Mouse (Mus musculus) T-helper 17 cell (primary cell): ENCODE data around the gene Mmp15.

Source experiments
- in situ Hi-C, 2 experiments: fragments of 300-600 bp; cut with MboI, MseI; formaldehyde crosslinking; loops; 1 replicate in 1 of 2; 2 replicates in 1 of 2; pipeline ENCODE4 v1.15.1; 2025; ENCODE audit warnings: high pct_unique_total_duplicates in 2 of 2

Gene Mmp15

DNA sequence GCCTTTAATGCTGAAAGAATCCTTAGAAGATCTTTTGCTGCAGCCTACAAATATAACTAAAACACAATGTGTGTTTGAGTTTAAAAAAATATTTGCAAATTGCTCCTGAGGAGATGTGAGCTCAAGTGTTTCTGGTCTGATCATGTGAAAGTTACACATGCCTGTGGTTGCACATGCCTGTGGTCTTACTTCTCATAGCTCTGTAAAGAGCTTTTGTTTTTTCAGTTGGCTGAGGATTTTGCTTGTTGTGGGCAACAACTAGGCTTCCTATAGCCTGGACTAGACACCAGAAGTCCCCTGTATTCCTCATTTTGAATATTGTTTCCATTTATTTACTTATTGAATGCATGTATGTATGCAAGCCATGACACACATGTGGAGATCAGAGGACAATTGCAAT is 15.7 kb upstream of the Mmp15 start:
- in situ Hi-C loops, result no loop called here

DNA sequence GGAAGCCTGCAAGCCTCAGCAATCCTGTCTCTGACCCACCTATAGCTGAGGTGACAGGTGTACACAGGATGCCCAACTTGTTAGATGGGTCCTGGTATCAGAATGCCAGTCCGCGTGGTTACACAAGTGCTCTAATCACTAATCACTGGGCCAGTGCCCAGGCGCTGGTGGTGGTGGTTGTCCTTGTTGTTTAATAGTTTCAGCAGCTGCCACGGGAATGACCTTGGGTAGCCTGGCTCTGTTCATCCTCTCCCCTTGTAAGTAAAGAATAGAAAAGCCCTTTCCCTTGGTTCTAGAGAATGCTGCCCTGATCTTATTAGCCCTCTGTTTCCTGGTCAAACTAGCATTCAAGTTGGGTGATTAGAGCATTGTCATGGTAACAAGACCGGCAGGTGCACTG is 10.3 kb upstream of the Mmp15 start:
- in situ Hi-C loops, result no loop called here

DNA sequence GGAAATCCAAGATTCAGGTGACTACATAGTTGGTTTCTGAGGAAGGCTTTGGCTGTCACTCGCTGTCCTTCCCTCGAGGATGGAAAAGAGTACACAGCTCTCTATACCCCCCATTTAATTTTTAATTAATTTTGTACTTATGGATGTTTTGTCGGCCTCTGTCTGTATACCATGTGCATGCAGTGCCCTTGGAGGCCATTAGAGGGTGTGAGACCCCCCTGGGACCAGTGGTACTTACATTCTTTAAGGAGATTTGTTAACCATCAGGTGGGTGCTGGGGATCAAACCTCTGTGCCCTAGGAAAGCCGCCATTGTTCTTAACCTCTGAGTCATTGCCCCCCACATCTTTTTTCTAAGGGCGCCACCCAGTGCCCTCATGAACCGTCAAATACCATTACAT is 7.4 kb upstream of the Mmp15 start:
- in situ Hi-C loops, result no loop called here

- in situ Hi-C loops, result no loop called here
Observed at GRCm38 (mm10) chr8:95346643-95347545, 5.2 kb upstream of the Mmp15 start.

- in situ Hi-C loops, result no loop called here
Observed at GRCm38 (mm10) chr8:95348356-95348755, 3.7 kb upstream of the Mmp15 start.

DNA sequence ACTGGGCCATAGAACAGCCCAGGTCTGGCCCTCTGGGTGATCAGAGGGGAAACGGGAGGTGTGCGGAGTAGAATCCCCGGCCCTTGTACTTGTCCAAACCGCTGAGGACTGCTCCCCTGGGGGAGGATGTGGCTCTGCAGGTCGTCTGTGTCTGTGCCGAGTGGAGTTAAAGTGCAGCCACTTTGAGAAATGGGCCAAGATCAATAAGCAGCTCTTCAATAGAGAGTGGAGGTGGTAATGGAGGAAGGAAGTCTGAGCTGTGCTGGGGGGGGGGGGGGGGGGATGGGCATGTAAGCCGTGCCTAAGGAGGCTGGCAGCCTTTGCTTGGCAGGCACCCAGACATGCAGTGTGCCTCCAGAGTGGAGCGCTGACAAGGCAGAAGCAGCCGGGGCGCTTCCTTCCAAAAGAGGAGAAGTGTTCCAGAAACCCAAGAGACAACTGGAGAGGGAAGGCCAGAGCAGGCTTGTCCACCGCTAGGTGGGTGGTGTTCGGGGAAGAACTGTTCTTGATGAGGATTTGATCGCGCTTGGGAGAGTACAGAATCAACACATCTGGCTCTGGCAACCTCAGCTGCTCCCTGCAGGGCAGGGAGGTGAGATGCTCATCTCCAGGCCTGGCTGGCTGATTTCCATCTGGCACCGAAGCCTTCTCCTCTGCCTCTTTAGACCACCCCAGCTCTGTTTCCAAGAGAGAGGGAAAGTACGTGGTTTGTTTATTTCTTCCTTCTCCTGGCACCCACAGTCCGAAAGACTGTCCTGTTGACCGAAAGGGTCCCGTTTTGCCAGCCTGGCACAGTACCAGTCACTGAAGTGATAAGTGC is 3.0 kb upstream of the Mmp15 start:
- in situ Hi-C loops, result no loop called here

DNA sequence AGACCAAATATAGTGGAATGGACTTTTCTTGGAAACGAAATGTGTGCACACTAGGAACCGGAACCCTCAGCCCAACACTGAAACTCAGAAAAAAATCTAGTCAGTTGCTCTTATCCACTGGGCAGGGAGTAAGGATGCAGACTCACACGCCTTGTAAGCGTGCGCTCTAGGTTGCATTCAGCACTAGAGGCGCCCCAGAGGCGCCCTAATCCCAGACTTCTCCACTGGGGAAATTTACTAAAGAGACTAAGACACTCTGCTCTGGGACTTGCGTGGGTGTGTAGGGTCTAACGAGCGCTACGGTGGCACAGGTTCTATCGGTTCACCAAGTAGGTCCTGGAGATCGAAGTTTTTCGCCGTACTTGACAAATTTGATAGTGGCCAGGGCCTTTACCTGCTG is 607 bp upstream of the Mmp15 start:
- in situ Hi-C loops, result loop anchor here in 1 of 2 experiments (5.0 kb wide), 1 partner anchor 71 kb away; no protein-coding TSS in a partner anchor

- in situ Hi-C loops, result loop anchor here in 1 of 2 experiments (5.0 kb wide), 1 partner anchor 69 kb away; no protein-coding TSS in a partner anchor
Observed at GRCm38 (mm10) chr8:95352871-95353866, 1.1 kb downstream of the Mmp15 start.

DNA sequence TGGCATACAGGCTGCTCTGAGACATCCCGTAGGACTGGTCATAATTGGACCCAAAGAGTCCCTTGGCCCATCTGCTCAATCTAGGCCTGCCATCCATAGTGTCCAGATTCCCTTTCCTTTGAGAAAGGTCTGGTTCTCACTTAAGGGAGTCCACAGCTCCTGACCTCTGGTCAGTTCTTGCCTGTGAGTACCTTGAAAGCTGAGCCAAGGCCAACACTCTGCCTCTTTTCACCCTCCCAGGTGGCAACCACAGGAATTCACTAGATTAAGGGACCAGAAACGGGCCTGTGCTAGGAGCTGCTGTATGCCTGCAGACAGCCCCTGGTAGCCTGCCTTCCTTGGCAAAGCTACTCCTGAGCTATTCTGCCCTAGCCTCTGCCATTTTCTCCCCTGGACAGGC is 2.5 kb downstream of the Mmp15 start:
- in situ Hi-C loops, result loop anchor here in 1 of 2 experiments (5.0 kb wide), 1 partner anchor 68 kb away; no protein-coding TSS in a partner anchor

- in situ Hi-C loops, result no loop called here
Observed at GRCm38 (mm10) chr8:95358550-95359411, 6.7 kb downstream of the Mmp15 start.

- in situ Hi-C loops, result no loop called here
Observed at GRCm38 (mm10) chr8:95360181-95361015, 8.3 kb downstream of the Mmp15 start.

DNA sequence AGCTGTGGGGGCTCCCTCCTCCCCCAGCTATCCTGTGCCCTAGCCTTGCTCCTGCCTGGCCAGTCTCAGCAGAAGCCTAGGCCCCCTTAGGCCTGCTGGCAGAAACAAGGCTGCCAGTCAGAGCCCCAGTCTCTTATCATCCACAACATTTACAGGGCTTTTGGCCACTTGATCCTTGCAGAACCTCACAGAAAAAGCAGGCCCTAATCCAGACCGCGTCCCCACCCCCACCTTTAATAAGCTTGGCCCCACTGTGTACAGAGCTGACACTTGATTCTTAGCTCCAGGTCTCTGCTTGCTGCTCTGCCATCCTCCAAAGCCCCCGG is 8.9 kb downstream of the Mmp15 start:
- in situ Hi-C loops, result no loop called here

- in situ Hi-C loops, result no loop called here
Observed at GRCm38 (mm10) chr8:95362272-95362671, 10.2 kb downstream of the Mmp15 start.

DNA sequence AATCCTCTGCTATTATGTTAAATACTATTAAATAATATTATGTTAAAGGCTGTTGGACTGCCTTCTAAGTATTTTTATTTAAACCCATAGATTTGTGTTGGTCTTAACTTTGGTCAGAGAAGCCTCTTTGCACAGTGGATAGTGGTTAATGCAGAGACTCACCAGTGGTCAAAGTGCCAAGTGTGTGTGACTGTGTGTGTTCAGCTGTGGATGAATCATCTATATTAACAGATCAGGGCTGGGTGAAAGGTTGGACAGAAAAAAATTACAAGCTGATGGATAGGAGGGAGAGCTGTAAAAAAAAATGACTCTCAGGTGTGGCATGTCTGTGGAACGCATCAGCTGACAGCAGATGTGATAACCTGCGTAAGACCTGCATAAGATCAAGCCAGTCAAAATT is 11.8 kb downstream of the Mmp15 start:
- in situ Hi-C loops, result no loop called here

DNA sequence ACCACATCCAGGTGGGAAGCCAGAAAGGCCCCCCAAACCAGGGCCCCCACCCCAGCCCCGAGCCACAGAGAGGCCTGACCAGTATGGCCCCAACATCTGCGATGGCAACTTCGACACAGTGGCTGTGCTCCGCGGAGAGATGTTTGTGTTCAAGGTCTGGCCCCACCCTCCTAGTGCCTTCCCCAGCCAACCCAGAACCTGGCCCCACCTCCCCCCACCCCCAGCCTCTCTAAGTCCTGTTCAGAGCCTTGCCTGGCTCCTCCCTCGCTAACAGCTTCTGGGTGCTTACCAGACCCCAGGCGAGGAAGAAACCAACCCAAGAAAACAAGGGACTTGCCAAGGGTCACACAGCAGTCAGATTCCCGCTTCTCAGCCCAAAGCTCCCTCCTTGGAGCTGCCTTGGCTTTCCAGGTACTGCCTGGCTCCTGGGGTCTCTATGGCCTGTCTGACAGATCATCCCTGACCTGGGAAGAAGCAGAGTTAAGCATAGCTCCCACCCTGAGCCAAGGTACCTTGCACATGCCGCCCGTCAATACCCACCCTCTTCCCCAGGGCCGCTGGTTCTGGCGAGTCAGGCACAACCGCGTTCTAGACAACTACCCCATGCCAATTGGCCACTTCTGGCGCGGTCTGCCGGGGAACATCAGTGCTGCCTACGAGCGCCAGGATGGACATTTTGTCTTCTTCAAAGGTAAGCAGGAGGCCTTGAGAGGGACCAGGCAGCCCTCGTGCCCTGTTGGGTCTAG is 17.7 kb downstream of the Mmp15 start:
- in situ Hi-C loops, result no loop called here

DNA sequence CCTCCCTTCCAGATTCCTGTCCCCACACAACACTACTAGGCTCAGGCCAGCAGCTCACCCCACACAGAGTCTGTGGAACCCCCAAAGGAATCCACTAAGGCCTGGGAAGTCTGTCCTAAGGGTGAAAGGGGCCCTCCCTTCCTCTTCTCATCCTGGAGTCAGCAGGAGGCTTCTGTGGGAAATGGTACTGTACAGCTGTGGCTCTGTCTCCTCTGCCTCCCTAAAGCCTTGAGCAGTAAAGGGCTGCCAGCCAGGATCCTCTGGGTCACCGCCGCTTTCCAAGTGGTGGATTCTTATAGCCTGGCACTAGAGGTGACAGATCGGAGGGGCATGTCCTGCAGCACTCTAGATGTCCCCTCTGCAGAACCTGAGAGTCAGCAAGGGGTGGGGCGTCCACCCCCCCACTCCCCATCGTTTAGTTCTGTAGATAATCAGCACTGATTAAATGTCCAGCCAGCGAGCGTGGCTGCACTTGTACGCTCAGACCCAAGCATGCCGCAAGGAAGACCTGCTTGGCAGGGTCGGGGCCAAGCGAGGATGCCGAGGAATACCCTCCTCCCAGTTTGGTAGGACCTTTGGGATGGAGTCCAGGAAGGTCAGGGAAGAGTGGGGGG is 21.4 kb downstream of the Mmp15 start:
- in situ Hi-C loops, result no loop called here

GRCm38 (mm10) chr8:95374429-95374828 is 22.4 kb downstream of the Mmp15 start:
- in situ Hi-C loops, result no loop called here

GRCm38 (mm10) chr8:95375374-95375930 is 23.4 kb downstream of the Mmp15 start:
- in situ Hi-C loops, result no loop called here
